Mouse (Mus musculus) liver, embryonic 12.5 days (tissue): ENCODE data around the gene Gm28048. TPM values are rescaled to one million over a fixed set of nuclear protein-coding genes. Genes with fewer than 3 reads are reported as not detected.
A peak's percentile ranks its signal among the peaks of the same experiment; 100 is the strongest.

ENCODE experiments used
- ATAC-seq: fragments of 200-750 bp; cut with Nextera tagmentation; 2 replicates; pipeline ENCODE4 v1.8.0; 2017; ENCODE audit warnings: moderate number of reproducible peaks, mild to moderate bottlenecking, moderate library complexity
- H3K27ac ChIP-seq: fragments of 300-500 bp; sonication (generic); 2 replicates; pipeline ENCODE4 v1.5.1; 2016; ENCODE audit warnings: mild to moderate bottlenecking
- H3K27me3 ChIP-seq: fragments of 300-500 bp; sonication (generic); replicated peaks from 2 replicates; pipeline ENCODE4 v1.6.1; 2016; ENCODE audit warnings: mild to moderate bottlenecking, moderate library complexity
- H3K36me3 ChIP-seq: fragments of 300-500 bp; sonication (generic); 2 replicates; pipeline ENCODE4 v1.6.1; 2016; ENCODE audit warnings: mild to moderate bottlenecking, moderate library complexity
- H3K4me1 ChIP-seq: fragments of 300-500 bp; sonication (generic); 2 replicates; pipeline ENCODE4 v1.6.1; 2016
- H3K4me2 ChIP-seq: fragments of 300-500 bp; sonication (generic); 2 replicates; pipeline ENCODE4 v1.6.1; 2016; ENCODE audit warnings: mild to moderate bottlenecking, moderate library complexity
- H3K4me3 ChIP-seq: fragments of 300-500 bp; sonication (generic); 2 replicates; pipeline ENCODE4 v1.5.1; 2016; ENCODE audit warnings: mild to moderate bottlenecking, moderate library complexity
- H3K9ac ChIP-seq: fragments of 300-500 bp; sonication (generic); 2 replicates; pipeline ENCODE4 v1.6.1; 2016; ENCODE audit warnings: mild to moderate bottlenecking, moderate library complexity
- H3K9me3 ChIP-seq: fragments of 300-500 bp; sonication (generic); replicated peaks from 2 replicates; pipeline ENCODE4 v1.6.1; 2016; ENCODE audit warnings: mild to moderate bottlenecking, moderate library complexity
- WGBS: fragments of 180-500 bp; shearing (Covaris S2); methylation state at CpG from one replicate; pipeline ENCODE4 v1.1.7; 2016; ENCODE audit not compliant: insufficient replicate concordance; 5-methylcytosine and 5-hydroxymethylcytosine counted together
- polyA plus RNA-seq: library from polyadenylated mRNA; unstranded; fragments of >200 nt; fragmentation: Nextera tagmentation; extraction: Ambion mirVana; gene quantifications from 2 replicates; pipeline ENCODE4 v1.2.1, GENCODE M21; 2016

Gene Gm28048
- polyA plus RNA-seq, 1 experiment from 2014 or later: 10.2 TPM

DNA sequence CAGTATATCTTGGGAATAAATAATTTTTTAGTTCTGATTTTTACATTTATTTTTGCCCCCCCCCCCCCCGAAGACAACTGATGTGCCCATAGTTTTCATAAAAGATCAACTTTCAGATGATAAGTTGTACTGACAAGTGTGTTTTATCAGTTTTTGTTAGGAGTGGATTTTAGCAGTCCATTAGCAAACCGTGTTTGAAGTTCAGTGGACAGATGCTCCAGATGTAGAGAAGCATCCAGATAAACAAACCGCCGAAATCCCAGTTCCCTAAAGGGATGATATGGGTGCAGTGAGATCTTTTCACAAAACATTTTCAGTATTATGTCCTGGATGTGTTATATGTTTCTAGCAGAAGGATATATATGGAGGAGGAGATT lies 26.9 kb upstream of the Gm28048 start:
- Histone ChIP-seq H3K9ac (peak overlapping the region; percentile 80; the same call in 1 of the 2 replicates), H3K4me2 (peak overlapping the region; percentile 95), H3K4me3 (peak overlapping the region; percentile 71), H3K36me3 (peaks cover 25% of the 10 kb centered on the region), H3K9me3 (no peaks in the 10 kb centered on the region), H3K27me3 (no peaks in the 10 kb centered on the region), H3K4me1 (peaks cover 20% of the 10 kb centered on the region), H3K27ac (no peak overlapping the region)
- WGBS: 21% methylated on average over 4 of the region's 4 CpGs
- ATAC-seq: no peak

DNA sequence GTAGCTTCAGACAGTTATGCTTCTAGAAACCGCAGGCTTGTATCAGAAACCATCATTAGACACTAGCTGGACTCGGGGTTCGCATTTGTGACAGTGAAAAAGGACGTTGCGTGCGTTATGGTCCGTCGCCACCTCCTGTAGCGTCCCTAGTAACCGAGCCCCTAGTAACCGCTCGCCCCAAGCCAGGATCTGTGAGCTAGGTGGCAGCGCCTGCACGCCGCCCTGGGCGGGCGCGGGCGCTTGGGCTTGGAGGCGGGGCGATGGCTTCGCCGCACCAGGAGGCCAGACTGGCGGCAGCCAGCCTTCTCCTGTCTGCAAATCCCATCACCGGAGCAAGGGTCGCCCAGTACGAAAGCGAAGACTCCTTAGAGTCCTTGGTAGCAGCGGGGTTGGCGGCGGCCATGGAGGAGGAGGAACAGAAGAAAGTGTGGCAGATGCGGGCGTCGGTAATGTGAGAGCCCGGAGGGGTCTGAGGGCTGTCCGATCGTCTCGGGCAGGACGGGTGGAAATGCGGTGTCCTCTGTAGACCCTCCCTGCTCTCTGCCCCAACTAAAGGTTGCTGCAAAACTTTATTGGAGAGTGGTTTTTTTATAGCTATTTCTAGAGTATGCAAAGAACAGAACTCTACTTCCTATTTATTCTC lies 26.4 kb upstream of the Gm28048 start:
- WGBS: 2% methylated on average over 40 of the region's 40 CpGs
- peak overlapping the region; percentile 71 for H3K4me3 ChIP-seq

DNA sequence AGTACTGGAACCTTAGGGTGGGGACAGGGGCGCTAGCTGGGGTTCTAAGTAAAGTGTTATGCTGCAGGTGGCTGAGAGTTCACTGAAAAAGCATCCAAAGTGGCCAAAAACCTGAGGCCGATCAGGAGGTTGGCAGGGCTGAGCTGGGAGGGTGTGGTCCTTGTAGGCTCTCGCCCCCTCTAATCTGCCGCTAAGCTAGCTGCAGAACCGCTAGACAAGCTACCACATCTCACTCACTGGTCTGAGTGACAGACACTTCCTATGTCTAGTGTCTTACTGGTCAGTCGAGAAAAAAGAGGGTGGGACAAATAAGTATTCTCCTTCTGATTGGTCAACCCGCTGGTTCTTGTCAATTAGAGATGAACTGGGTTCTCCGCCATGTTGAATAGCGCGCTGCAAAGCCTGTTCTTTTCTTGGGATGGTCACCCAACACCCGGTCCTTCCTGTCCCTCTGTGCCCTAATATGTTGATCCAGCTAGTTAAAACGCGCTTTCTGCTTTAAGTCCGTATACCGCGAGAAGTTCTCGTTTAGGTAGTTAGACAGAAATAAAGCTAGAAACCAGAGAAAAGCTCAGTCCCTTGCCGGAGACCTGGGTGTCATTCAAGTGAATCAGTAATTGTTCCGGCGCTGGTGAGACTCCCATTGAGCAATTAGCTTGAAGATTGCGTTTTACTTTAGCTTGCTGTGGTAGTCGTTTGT lies 25.7 kb upstream of the Gm28048 start, which contains the start of gene Fam161a:
Fam161a (plus strand) TSS at position 51 of the 700 bp plus-strand sequence.
- Histone ChIP-seq H3K9ac (peak within 1 kb of the TSS; percentile 80), H3K4me2 (peak within 1 kb of the TSS; percentile 95), H3K4me1 (peaks cover 20% of the 10 kb centered on the region), H3K4me3 (peak within 1 kb of the TSS; percentile 71), H3K36me3 (peaks cover 37% of the 10 kb centered on the region), H3K27ac (peak within 1 kb of the TSS; percentile 96), H3K27me3 (no peaks in the 10 kb centered on the region), H3K9me3 (no peaks in the 10 kb centered on the region)
- ATAC-seq: peak; percentile 97
- under 1% methylated on average over 22 of the region's 22 CpGs for WGBS

More for the DNA sequence above, 26.4 kb upstream of the Gm28048 start:
- Histone ChIP-seq H3K36me3 (peaks cover 30% of the 10 kb centered on the region), H3K27me3 (no peaks in the 10 kb centered on the region), H3K4me2 (peak overlapping the region; percentile 95), H3K27ac (peak overlapping the region; percentile 96), H3K9me3 (no peaks in the 10 kb centered on the region), H3K9ac (peak overlapping the region; percentile 80), H3K4me1 (peaks cover 20% of the 10 kb centered on the region)
- ATAC-seq: peak; percentile 83

DNA sequence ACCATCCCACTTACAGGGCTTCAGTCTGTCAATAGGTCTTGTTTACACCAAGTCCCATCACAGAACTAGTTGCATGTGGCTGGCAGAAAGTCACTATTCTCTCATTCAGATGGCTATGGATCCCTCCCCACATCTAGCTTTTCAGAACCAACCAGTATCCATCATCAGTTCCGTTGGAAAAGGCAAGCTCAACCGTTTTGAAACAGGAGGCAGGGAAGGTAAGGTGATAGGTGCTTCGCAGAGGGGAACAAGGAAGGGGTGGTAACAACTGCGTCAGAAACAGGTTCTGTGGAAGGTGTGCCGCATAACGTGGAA lies 25.2 kb upstream of the Gm28048 start:
- H3K27me3 ChIP-seq: no peaks in the 10 kb centered on the region
- H3K4me3 ChIP-seq: peak overlapping the region; percentile 71
- peak overlapping the region; percentile 80 for H3K9ac ChIP-seq
- H3K36me3 ChIP-seq: peaks cover 42% of the 10 kb centered on the region
- ATAC-seq: peak; percentile 65
- no peaks in the 10 kb centered on the region for H3K9me3 ChIP-seq
- H3K4me1 ChIP-seq: peaks cover 20% of the 10 kb centered on the region
- peak overlapping the region; percentile 95 for H3K4me2 ChIP-seq
- 4% methylated on average over 6 of the region's 6 CpGs for WGBS
- H3K27ac ChIP-seq: peak overlapping the region; percentile 96

DNA sequence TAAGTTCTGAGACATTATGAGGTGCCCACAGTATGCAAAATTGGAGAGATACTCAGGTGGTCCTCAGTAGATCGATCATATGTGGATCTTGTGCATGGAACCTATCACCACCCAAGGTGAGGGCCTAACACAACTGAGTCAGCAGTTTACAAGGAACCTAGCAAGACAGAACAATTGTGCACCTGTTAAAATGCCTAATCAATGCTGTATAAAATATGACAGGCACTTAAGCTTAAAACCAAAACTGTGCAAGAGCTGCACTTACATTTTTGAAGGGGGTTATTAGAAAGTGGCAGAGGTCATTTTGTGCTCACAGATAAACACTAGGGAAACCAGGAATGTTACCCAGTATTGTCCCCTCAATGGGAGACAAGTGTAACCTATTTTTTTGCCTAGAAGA lies 23.4 kb upstream of the Gm28048 start:
- Histone ChIP-seq H3K27ac (no peak overlapping the region), H3K36me3 (peaks cover 59% of the 10 kb centered on the region), H3K4me1 (peaks cover 20% of the 10 kb centered on the region), H3K9me3 (no peaks in the 10 kb centered on the region), H3K4me2 (no peak overlapping the region), H3K27me3 (no peaks in the 10 kb centered on the region), H3K4me3 (no peak overlapping the region), H3K9ac (no peak overlapping the region)
- 83% methylated on average over 1 of the region's 1 CpGs for WGBS
- ATAC-seq: no peak

DNA sequence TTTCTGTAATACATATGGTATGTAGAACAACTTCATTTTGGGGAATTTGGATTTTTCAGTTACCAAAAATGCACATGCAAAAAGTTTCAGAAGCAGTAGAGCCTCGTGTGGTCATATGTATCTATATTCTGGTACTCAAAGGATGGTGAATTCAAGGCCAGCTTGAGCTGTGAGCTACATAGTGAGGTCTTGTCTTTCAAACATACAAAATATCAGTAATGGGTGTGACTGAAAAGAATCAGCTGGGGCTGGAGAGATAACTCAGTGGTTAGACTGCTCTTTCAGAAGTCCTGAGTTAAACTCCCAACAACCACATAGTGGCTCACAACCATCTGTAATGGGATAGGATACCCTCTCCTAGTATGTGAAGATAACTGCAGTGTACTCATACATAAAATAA lies 16.4 kb upstream of the Gm28048 start:
- Histone ChIP-seq H3K27me3 (no peaks in the 10 kb centered on the region), H3K27ac (peak overlapping the region; percentile 74), H3K4me3 (no peak overlapping the region), H3K4me2 (peak overlapping the region; percentile 41), H3K9me3 (no peaks in the 10 kb centered on the region), H3K36me3 (peaks cover 94% of the 10 kb centered on the region), H3K4me1 (peaks cover 22% of the 10 kb centered on the region), H3K9ac (peak overlapping the region; percentile 24; the same call in 1 of the 2 replicates)
- peak; percentile 97 for ATAC-seq
- WGBS: 42% methylated on average over 1 of the region's 1 CpGs

DNA sequence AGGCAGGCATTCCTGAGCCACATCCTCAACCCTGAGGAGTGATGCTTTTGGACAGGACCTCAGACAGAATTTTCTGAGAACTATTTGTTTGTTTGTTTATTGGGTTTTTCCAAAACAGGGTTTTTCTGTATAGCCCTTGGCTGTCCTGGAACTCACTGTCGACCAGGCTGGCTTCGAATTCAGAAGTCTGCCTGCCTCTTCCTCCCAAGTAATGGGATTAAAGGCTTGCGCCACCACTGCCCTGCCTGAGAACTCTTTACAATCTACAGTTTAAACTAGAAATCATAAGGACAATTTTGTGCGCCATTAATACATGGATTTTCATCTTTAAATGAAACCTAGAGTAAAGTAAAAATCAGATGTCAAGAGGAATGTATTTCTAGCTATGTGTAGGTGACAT lies 13.6 kb upstream of the Gm28048 start:
- Histone ChIP-seq H3K9ac (no peak overlapping the region), H3K4me2 (no peak overlapping the region), H3K9me3 (no peaks in the 10 kb centered on the region), H3K36me3 (peaks cover 78% of the 10 kb centered on the region), H3K27me3 (no peaks in the 10 kb centered on the region), H3K27ac (no peak overlapping the region), H3K4me3 (no peak overlapping the region), H3K4me1 (peaks cover 36% of the 10 kb centered on the region)
- 94% methylated on average over 4 of the region's 4 CpGs for WGBS
- ATAC-seq: no peak

DNA sequence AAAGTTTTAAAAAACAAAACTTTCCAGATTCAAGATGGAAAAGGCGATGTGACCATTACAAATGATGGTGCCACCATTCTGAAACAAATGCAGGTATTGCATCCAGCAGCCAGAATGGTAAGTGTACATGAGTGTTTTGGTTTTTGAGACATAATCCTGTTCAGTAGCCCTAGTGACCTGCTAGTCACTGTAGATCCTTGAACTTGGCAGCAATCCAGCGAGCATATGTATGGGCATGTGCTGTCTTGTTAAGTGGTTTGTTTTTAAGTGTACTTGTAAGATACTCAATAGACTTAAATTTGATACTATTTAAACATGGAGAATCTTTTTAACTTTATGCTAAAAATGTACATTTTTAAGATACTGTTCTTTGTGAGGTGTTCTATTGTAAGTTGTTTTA lies 12.4 kb upstream of the Gm28048 start:
- no peaks in the 10 kb centered on the region for H3K27me3 ChIP-seq
- H3K9me3 ChIP-seq: no peaks in the 10 kb centered on the region
- H3K4me2 ChIP-seq: no peak overlapping the region
- H3K27ac ChIP-seq: no peak overlapping the region
- H3K9ac ChIP-seq: no peak overlapping the region
- peaks cover 66% of the 10 kb centered on the region for H3K36me3 ChIP-seq
- H3K4me3 ChIP-seq: no peak overlapping the region
- WGBS: 91% methylated on average over 2 of the region's 2 CpGs
- ATAC-seq: no peak
- H3K4me1 ChIP-seq: peaks cover 43% of the 10 kb centered on the region

DNA sequence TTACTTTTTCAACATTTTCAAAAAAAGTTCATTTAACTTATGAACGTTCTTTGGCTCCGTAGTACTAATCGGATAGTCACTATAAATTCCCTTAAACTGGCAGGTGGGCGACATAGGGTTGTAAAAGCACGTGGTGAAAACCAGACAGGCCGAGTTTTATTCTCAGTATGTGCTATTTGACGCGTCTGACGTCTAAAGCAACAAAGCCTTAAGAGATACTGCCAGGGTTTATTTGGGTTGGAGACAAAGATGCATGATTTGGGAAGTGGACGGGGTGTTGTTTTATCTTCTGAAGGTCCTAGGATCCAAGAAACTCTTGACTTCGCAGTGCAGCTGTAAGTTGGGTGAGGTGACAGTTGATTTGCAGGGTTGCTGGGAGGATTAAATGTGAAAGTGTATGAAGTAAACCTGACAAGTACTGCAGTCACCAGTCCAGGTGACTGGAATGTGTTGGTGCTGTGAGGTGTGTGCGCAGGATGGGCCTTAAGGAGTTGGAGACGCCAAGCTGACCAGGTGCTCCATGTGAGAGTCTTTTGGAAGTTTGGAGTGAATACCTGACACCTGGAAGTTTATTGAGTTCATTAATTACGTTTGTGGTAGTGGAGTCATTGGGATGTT lies 9.4 kb upstream of the Gm28048 start:
- H3K4me2 ChIP-seq: peak overlapping the region; percentile 86
- H3K4me3 ChIP-seq: peak overlapping the region; percentile 82
- peak overlapping the region; percentile 90 for H3K27ac ChIP-seq
- H3K36me3 ChIP-seq: peaks cover 39% of the 10 kb centered on the region
- no peak for ATAC-seq
- H3K9me3 ChIP-seq: no peaks in the 10 kb centered on the region
- 5% methylated on average over 14 of the region's 14 CpGs for WGBS
- peaks cover 22% of the 10 kb centered on the region for H3K4me1 ChIP-seq
- peak overlapping the region; percentile 84 for H3K9ac ChIP-seq
- no peaks in the 10 kb centered on the region for H3K27me3 ChIP-seq

DNA sequence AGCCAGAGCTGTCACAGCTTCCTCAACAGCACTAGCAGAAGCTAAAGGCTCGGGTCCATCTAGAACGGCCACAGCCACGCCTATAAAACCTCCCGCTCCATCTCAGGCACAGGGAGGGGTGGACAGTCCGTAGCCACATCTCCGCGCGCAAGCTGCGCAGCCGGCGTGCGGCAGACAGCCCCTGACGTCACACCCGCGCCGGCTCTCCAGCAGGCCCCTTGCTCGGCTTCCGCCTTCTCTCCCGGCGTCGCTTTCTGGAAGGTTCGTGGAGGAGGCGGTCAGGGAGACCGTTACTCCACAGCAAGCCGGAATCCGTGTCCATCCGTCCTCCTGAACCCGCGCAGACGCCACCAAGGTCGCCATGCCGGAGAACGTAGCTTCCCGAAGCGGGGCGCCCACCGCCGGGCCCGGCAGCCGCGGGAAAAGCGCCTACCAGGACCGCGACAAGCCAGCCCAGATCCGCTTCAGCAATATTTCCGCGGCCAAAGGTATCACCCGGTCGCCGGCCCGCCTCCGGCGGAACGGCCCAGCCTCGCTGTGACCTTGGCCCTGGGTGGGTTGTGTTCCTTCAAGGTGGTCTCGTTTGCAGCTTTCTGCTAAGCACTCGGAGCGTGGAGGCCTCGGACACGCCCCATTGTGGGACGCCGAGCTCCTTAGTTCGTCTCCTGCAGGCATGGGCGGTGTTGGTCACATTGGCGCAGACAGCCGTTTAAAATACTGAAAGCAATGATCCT lies 8.7 kb upstream of the Gm28048 start, which contains the start of gene Cct4:
Cct4 (plus strand) TSS at position 127 of the 734 bp plus-strand sequence.
- peak within 1 kb of the TSS; percentile 86 for H3K4me2 ChIP-seq
- under 1% methylated on average over 66 of the region's 66 CpGs for WGBS

DNA sequence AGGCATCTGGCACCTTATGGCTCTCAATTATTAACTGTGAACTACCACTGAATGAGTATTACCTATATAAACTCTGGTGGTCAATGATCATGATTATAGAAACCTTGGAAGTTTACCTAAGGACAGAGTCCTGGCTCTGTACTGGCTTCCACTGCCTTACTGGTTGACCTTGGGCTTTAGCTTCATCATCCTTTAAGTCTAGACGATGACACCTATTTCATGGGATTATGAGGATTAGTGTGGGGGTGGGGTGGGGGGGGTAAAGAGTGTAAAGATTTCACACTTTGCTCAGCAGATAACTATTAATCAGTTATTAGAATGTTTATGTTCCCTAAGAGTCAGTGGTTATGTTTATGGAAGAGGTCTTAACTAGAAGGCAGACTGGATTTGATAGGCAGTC lies 7.9 kb upstream of the Gm28048 start:
- H3K4me1 ChIP-seq: peaks cover 22% of the 10 kb centered on the region
- peak overlapping the region; percentile 90 for H3K27ac ChIP-seq
- no peaks in the 10 kb centered on the region for H3K27me3 ChIP-seq
- H3K9ac ChIP-seq: peak overlapping the region; percentile 84
- H3K4me3 ChIP-seq: peak overlapping the region; percentile 82
- ATAC-seq: 0 out of 2 replicates have a peak, but pooled peaks have one; percentile 14
- 36% methylated on average over 1 of the region's 1 CpGs for WGBS
- H3K36me3 ChIP-seq: peaks cover 25% of the 10 kb centered on the region
- no peaks in the 10 kb centered on the region for H3K9me3 ChIP-seq
- peak overlapping the region; percentile 86 for H3K4me2 ChIP-seq

More for the DNA sequence above, 8.7 kb upstream of the Gm28048 start, which contains the start of gene Cct4:
- Histone ChIP-seq H3K9me3 (no peaks in the 10 kb centered on the region), H3K36me3 (peaks cover 33% of the 10 kb centered on the region), H3K27ac (peak within 1 kb of the TSS; percentile 90), H3K4me1 (peaks cover 22% of the 10 kb centered on the region), H3K4me3 (peak within 1 kb of the TSS; percentile 82), H3K9ac (peak within 1 kb of the TSS; percentile 84), H3K27me3 (no peaks in the 10 kb centered on the region)
- ATAC-seq: peak; percentile 97
